Mouse (Mus musculus) brown adipose tissue, adult 24 weeks (tissue): ENCODE results near the gene Myh11. TPM values are rescaled to one million over a fixed set of nuclear protein-coding genes. Genes with fewer than 3 reads are reported as not detected.
"Not testable (repeated sequence)": the region's sequence is repeated elsewhere in the genome, so short reads cannot be mapped to it uniquely, and the experiment has no call there.

Source experiments
- H3K27ac ChIP-seq: fragments of 200-500 bp; replicated peaks from 2 replicates; pipeline ENCODE4 v1.5.1; 2012; ENCODE audit warnings: low read depth, mild to moderate bottlenecking, low read length
- H3K4me1 ChIP-seq: fragments of 200-500 bp; 2 replicates; pipeline ENCODE4 v1.6.1; 2012; ENCODE audit warnings: low read length, mixed read lengths; ENCODE audit not compliant: control insufficient read depth, insufficient read depth, insufficient read length
- H3K4me3 ChIP-seq: fragments of 200-500 bp; 2 replicates; pipeline ENCODE4 v1.5.1; 2012; ENCODE audit warnings: low read depth, mild to moderate bottlenecking, low read length, moderate library complexity; ENCODE audit not compliant: insufficient read depth
- polyA plus RNA-seq: library from polyadenylated mRNA; stranded (reverse); fragments of >200 nt; gene quantifications from 2 replicates; pipeline ENCODE4 v1.2.4, GENCODE M21; 2012; ENCODE audit not compliant: missing spikeins, insufficient read depth, insufficient read length

Gene Myh11
- polyA plus RNA-seq, 1 experiment = 5.9 TPM

GRCm38 (mm10) chr16:14160941-14161340, 130.2 kb downstream of the Myh11 start:
- H3K4me1 ChIP-seq = no peaks in the 10 kb centered on the region
- H3K4me3 ChIP-seq = no peak overlapping the region
- H3K27ac ChIP-seq = no peak overlapping the region

- no peaks in the 10 kb centered on the region for H3K4me1 ChIP-seq
- H3K4me3 ChIP-seq = peak overlapping the region; percentile 77
These were observed 131.4 kb downstream of the Myh11 start for GRCm38 (mm10) chr16:14159746-14160131.

GRCm38 (mm10) chr16:14158936-14159745, 132.0 kb downstream of the Myh11 start:
- peak overlapping the region; percentile 86 for H3K27ac ChIP-seq
- H3K4me3 ChIP-seq = peak overlapping the region; percentile 91
- H3K4me1 ChIP-seq = no peaks in the 10 kb centered on the region

More at GRCm38 (mm10) chr16:14159746-14160131, 131.4 kb downstream of the Myh11 start:
- H3K27ac ChIP-seq = peak overlapping the region; percentile 86

GRCm38 (mm10) chr16:14158536-14158935, 132.6 kb downstream of the Myh11 start:
- Histone ChIP-seq H3K4me3 (peak overlapping the region; percentile 91), H3K27ac (peak overlapping the region; percentile 81), H3K4me1 (no peaks in the 10 kb centered on the region)

- no peak overlapping the region for H3K27ac ChIP-seq
- no peaks in the 10 kb centered on the region for H3K4me1 ChIP-seq
These were observed 134.9 kb downstream of the Myh11 start for GRCm38 (mm10) chr16:14156312-14156711.

GRCm38 (mm10) chr16:14155638-14156037, 135.5 kb downstream of the Myh11 start:
- not testable (repeated sequence) for H3K4me1 ChIP-seq, H3K4me3 ChIP-seq, H3K27ac ChIP-seq

More at GRCm38 (mm10) chr16:14156312-14156711, 134.9 kb downstream of the Myh11 start:
- no peak overlapping the region for H3K4me3 ChIP-seq

- H3K4me3 ChIP-seq = no peak overlapping the region
- no peak overlapping the region for H3K27ac ChIP-seq
- no peaks in the 10 kb centered on the region for H3K4me1 ChIP-seq
These were observed 139.5 kb downstream of the Myh11 start for GRCm38 (mm10) chr16:14151718-14152117.

- H3K4me1 ChIP-seq = no peaks in the 10 kb centered on the region
- H3K27ac ChIP-seq = no peak overlapping the region
- no peak overlapping the region for H3K4me3 ChIP-seq
These were observed 143.5 kb downstream of the Myh11 start for GRCm38 (mm10) chr16:14147712-14148111.

Other genes starting within 250 kb of the Myh11 start
- gene Nde1, start 128.1 kb downstream of the Myh11 start, polyA plus RNA-seq = 14.3 and 16.5 TPM in 2 replicates
- 12.3 and 14.0 TPM in 2 replicates for gene Marf1, start 128.0 kb downstream of the Myh11 start, polyA plus RNA-seq
- 79.2 and 86.7 TPM in 2 replicates for gene Fopnl, start 26.0 kb upstream of the Myh11 start, polyA plus RNA-seq
- 11.1 and 20.7 TPM in 2 replicates for gene Abcc1, start 70.2 kb upstream of the Myh11 start, polyA plus RNA-seq